Mouse (Mus musculus) erythroblast, adult 5-6 weeks (primary cell): ENCODE data around the gene Pcyt2. TPM values are rescaled to one million over a fixed set of nuclear protein-coding genes. Genes with fewer than 3 reads are reported as not detected.

Experiments used
- ATAC-seq: replicated peaks from 2 replicates; pipeline ENCODE4 v1.8.0; 2016; ENCODE audit warnings: moderate number of reproducible peaks, mild to moderate bottlenecking, moderate TSS enrichment, inconsistent platforms; ENCODE audit not compliant: poor library complexity, low FRiP score, severe bottlenecking
- total RNA-seq, 2 experiments: library from RNA; stranded (forward) in 1 of 2; stranded (reverse) in 1 of 2; fragments of 150-400 nt in 1 of 2; fragments of 200-764, 138-1000 nt in 1 of 2; gene quantifications; 2 replicates each; pipeline versions ENCODE4 v1.2.3 to v1.2.4; 2015 to 2017; ENCODE audit warnings: low replicate concordance in 2 of 2

The Pcyt2 gene
- total RNA-seq, 2 experiments from 2014 or later = 7.7 to 39.8 TPM

- peak; percentile 42 for ATAC-seq
Measured at GRCm38 (mm10) chr11:120633520-120634343, 16.0 kb upstream of the Pcyt2 start, which contains the start of gene Mafg. Gene Mafg, minus strand, starts transcription at chr11:120633600.

GRCm38 (mm10) chr11:120632559-120633519 lies 15.1 kb upstream of the Pcyt2 start:
- peak; percentile 40 for ATAC-seq

- peak; percentile 44 for ATAC-seq
Measured at GRCm38 (mm10) chr11:120631726-120632448, 14.2 kb upstream of the Pcyt2 start.

DNA sequence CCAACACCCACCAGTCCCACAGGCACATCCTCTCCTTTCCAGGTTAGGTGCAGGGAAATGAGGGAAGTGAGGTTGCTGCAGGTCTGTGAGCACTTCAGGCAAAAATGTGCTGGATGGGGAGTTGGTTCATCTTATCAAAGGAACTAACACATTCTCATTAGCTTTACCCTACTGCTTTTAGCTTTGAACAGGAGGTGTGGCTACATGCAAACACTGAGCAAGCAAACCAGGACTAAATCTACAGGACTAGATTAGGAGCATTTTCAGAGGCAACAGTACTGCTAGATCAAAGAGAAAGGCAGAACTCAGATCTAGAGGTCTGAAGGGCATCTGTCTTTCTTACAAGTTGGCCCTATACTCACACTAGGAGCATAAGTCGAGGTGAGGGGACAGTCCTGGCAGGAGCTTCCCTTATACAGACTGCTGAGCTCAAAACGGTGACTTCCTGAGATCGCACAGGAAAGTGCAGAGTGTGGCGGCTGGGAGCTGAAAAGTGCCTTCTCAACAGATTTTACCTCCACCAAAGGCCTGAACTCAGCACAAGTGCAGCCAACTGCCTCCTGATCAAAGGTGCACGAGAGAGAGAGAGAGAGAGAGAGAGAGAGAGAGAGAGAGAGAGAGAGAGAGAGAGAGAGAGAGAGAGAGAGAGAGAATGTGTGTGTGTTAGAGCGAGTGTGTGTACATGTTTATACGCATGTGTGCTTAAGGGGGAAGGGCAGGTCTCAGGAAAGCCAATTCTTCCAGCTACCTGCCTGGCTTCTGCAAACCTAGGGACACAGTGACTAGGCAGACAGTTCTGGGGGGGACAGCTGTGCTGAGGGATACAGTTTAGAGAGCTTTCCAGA lies 13.4 kb upstream of the Pcyt2 start:
- peak; percentile 12; the same call in 1 of the 2 replicates for ATAC-seq

- peak; percentile 15; the same call in 1 of the 2 replicates for ATAC-seq
Measured at GRCm38 (mm10) chr11:120630401-120630871, 12.7 kb upstream of the Pcyt2 start.

GRCm38 (mm10) chr11:120629911-120630310 lies 12.2 kb upstream of the Pcyt2 start:
- ATAC-seq = peak; percentile 35

DNA sequence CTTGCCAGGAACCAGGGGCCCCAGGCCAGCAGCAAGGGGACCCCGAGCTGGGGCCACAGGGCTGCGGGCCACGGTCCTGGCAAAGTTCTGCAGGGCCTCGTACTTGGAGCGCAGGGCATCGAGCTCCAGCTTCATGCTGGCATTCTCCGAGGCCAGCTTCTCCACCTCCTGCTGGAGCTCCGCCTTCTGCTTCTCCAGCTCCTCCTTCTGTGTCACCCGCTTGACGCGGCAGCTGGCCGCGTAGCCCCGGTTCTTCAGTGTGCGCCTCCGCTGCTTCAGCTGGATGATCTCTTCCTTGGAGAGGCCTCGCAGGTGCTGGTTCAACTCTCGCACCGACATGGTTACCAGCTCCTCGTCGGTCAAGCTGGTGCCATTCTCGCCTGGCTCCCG lies 11.6 kb upstream of the Pcyt2 start:
- peak; percentile 54 for ATAC-seq

DNA sequence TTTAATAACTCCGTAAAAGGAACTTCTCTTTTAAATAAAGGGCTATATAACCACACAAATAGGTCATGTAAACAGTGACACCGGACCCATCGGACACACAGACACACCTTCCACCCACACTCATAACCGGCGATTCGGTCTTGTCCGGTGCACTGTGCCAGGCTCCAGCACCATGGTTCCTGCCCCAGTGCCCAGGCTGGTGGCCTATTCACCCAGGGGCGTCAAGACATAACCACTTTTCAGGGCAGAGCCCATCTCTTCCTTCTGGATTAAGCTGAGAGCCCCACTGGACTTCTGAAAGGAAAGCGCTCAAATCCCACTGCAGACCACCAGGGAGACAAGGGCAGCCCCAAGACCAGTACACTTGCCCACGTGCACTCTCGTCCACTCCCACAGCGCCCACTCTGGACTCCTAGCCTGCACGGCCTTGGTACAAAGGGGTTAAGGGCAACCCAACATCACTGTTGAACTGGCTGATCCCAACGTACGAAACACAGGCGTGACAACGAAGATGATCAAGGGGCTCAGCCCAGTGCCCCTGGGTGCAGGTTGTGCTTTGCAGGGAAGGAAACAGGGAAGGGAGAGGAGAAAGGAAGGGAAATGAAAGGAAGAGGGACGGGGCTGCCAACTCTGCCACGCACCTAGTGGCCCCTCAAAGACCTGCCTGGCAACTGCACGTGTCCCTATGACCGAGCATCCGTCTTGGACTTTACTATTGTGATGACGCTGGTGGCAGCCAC lies 11.0 kb upstream of the Pcyt2 start:
- ATAC-seq = no peak

- ATAC-seq = no peak
Measured at GRCm38 (mm10) chr11:120627468-120628300, 9.9 kb upstream of the Pcyt2 start.

DNA sequence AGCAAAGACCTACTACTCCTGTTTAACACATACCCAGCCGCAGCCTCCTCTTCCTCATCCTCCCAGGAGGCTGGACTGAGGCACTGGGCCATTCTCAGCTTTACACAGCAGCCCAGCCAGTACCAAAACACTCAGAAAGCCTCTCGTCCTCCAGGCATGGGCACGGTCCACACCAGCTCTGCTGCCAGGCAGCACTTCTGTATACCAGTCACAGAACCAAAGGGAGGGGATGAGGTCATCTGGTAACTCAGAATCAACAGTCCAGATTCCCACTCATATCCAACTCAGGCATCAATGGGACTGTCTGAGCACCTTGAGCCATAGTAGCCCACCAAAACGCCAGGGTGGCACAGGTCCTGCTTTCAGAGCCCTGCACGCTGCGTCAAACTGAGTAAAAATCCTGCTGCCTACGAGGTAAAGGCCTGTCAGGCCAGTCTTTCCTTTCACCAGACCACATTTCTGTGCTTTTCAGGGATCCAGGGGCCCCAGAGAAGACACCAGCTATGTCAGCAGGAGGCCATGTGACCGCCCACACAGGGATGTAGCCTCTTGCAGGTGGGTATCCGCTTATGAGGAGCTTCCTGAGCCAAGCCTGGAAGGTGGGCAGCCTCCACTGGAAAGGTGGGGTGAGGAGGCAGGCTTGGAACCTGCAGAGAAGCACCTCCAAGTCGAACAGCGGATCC lies 9.2 kb upstream of the Pcyt2 start:
- ATAC-seq = no peak

GRCm38 (mm10) chr11:120625152-120625775 lies 7.5 kb upstream of the Pcyt2 start, which contains the start of gene Sirt7:
Gene Sirt7, minus strand, starts transcription at chr11:120625240.
- ATAC-seq = no peak

DNA sequence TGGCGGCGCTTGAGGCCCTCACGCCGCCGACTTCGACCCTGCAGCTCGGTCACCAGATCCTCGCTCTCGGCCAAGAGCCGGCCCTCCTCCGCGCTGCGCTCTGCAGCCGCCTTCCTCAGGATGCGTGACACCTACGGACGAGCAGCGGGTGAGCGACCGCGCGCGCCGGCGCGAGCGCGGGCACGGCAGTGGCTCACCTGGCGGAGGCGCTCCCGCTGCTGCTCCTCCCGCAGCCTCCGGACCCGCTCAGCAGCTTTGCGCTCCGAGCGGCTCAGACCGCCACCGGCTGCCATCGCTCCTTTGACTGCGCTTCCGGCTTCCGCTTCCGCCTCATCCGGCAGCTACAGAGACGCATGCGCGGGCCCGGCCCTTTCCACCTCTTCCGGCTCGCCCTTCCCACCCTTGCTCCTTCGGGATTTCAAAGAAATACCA lies 7.0 kb upstream of the Pcyt2 start:
- ATAC-seq = peak; percentile 65

DNA sequence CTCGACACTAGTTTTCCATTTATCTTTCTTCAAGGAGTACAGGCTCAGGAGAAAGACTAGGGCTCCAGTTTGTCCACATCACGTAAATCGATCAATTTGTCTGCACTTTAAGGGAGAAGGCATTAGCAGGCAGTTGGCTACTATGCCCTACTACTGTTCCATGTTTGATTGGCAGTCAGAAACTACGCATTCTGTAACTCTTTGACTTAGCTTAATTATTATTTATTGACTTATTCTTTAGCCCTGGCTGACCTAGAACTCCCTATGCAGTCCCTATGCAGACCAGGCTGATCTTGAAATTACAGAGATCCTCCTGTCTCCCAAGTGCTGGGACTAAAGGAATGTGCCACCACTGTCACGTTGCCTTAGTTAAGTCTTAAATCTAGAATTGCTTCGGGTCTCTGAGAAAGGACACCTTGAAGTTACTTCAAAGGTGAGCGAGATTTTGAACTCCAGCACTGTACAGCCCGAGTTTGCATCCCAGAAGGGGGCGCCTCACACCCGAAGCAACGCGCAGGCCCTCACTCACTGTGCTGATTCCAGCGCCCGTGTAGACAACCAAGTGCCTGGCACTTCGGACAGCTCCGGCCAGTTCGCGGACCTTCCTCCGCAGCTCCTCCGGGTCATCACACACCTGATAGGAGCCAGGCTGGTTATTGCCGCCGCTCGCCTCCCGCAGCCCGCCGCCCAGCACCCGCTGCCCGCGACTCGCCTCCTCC lies 6.4 kb upstream of the Pcyt2 start:
- peak; percentile 60 for ATAC-seq

- no peak for ATAC-seq
Measured at GRCm38 (mm10) chr11:120622805-120623204, 5.1 kb upstream of the Pcyt2 start.

GRCm38 (mm10) chr11:120620195-120620594 lies 2.5 kb upstream of the Pcyt2 start:
- no peak for ATAC-seq
